Mouse (Mus musculus): ENCODE results near the gene Vav2.

Vav2 gene

GRCm38 (mm10) chr2:27318606-27319005, 108.2 kb downstream of the Vav2 start:
- no peak for DNase-seq (ENCODE audit: low spot score in 2 of 2)

- no peak for DNase-seq (ENCODE audit: low spot score in 2 of 2)
Observed at GRCm38 (mm10) chr2:27318197-27318596, 108.6 kb downstream of the Vav2 start.

GRCm38 (mm10) chr2:27316167-27316566, 110.7 kb downstream of the Vav2 start:
- no peak for DNase-seq (ENCODE audit: low spot score in 2 of 2)

GRCm38 (mm10) chr2:27314269-27314668, 112.6 kb downstream of the Vav2 start:
- DNase-seq (ENCODE audit: low spot score in 2 of 2) = no peak

- no peak for DNase-seq (ENCODE audit: low spot score in 2 of 2)
Observed at GRCm38 (mm10) chr2:27312500-27312899, 114.3 kb downstream of the Vav2 start.

GRCm38 (mm10) chr2:27311606-27312005, 115.2 kb downstream of the Vav2 start:
- no peak for DNase-seq (ENCODE audit: low spot score in 2 of 2)

GRCm38 (mm10) chr2:27310908-27311307, 115.9 kb downstream of the Vav2 start:
- no peak for DNase-seq (ENCODE audit: low spot score in 2 of 2)

GRCm38 (mm10) chr2:27310221-27310620, 116.6 kb downstream of the Vav2 start:
- DNase-seq (ENCODE audit: low spot score in 2 of 2) = no peak

GRCm38 (mm10) chr2:27306628-27307027, 120.2 kb downstream of the Vav2 start:
- no peak for DNase-seq (ENCODE audit: low spot score in 2 of 2)

GRCm38 (mm10) chr2:27304741-27305140, 122.1 kb downstream of the Vav2 start:
- DNase-seq (ENCODE audit: low spot score in 2 of 2) = no peak

- no peak for DNase-seq (ENCODE audit: low spot score in 2 of 2)
Observed at GRCm38 (mm10) chr2:27304074-27304473, 122.8 kb downstream of the Vav2 start.

- DNase-seq (ENCODE audit: low spot score in 2 of 2) = no peak
Observed at GRCm38 (mm10) chr2:27301444-27302111, 125.3 kb downstream of the Vav2 start.

GRCm38 (mm10) chr2:27300725-27301443, 125.9 kb downstream of the Vav2 start:
- no peak for DNase-seq (ENCODE audit: low spot score in 2 of 2)

- no peak for DNase-seq (ENCODE audit: low spot score in 2 of 2)
Observed at GRCm38 (mm10) chr2:27296656-27297406, 130.0 kb downstream of the Vav2 start.

- no peak for DNase-seq (ENCODE audit: low spot score in 2 of 2)
Observed at GRCm38 (mm10) chr2:27294777-27295176, 132.1 kb downstream of the Vav2 start.

GRCm38 (mm10) chr2:27289019-27289418, 137.8 kb downstream of the Vav2 start:
- peak; percentile 82 to 87 for DNase-seq (ENCODE audit: low spot score in 2 of 2)

- no peak for DNase-seq (ENCODE audit: low spot score in 2 of 2)
Observed at GRCm38 (mm10) chr2:27286971-27287710, 139.7 kb downstream of the Vav2 start.

GRCm38 (mm10) chr2:27284441-27284840, 142.4 kb downstream of the Vav2 start:
- no peak for DNase-seq (ENCODE audit: low spot score in 2 of 2)

- DNase-seq (ENCODE audit: low spot score in 2 of 2) = no peak
Observed at GRCm38 (mm10) chr2:27281771-27282170, 145.1 kb downstream of the Vav2 start.

GRCm38 (mm10) chr2:27280920-27281611, 145.8 kb downstream of the Vav2 start:
- peak; percentile 73 to 80 for DNase-seq (ENCODE audit: low spot score in 2 of 2)

GRCm38 (mm10) chr2:27278859-27279258, 148.0 kb downstream of the Vav2 start:
- peak in 1 of 2 experiments; percentile 6 for DNase-seq (ENCODE audit: low spot score in 2 of 2)

Data from frontal cortex, postnatal 36 days (tissue).